Comparison of ENCODE assay signal across 20 mouse cellular contexts in genomic region chr2:92780021-92780420, GRCm38 (mm10).
"Had no signal": no experiment of that assay in that cellular context is flagged by ENCODE, and none has a peak within 500 bp of the region (broad histone marks: within the 10 kb centered on the region; RNA-seq: fewer than 3 reads in every experiment).

No protein-coding gene starts in this region.

- H3K36me3 ChIP-seq: limb, embryonic 12.5 days; limb, embryonic 15.5 days; lung, embryonic 15.5 days; midbrain, embryonic 13.5 days; neural tube, embryonic 13.5 days; stomach, embryonic 15.5 days had no signal

- H3K4me1 ChIP-seq: limb, embryonic 15.5 days; lung, embryonic 15.5 days; neural tube, embryonic 13.5 days; stomach, embryonic 15.5 days had no signal

- H3K9ac ChIP-seq: limb, embryonic 12.5 days; limb, embryonic 15.5 days; liver, embryonic 14.5 days; liver, postnatal 0 days; lung, embryonic 15.5 days; midbrain, embryonic 13.5 days; neural tube, embryonic 13.5 days; stomach, embryonic 15.5 days had no signal

- H3K4me3 ChIP-seq: limb, embryonic 12.5 days; limb, embryonic 15.5 days; lung, embryonic 15.5 days; midbrain, embryonic 13.5 days; myocyte; neural tube, embryonic 13.5 days; stomach, embryonic 15.5 days had no signal

- H3K4me2 ChIP-seq: limb, embryonic 12.5 days; limb, embryonic 15.5 days; liver, embryonic 11.5 days; lung, embryonic 15.5 days; midbrain, embryonic 13.5 days; neural tube, embryonic 13.5 days; stomach, embryonic 15.5 days had no signal

- ATAC-seq: liver, postnatal 0 days; midbrain, embryonic 13.5 days had no signal

- DNase-seq: kidney, adult 2 months; kidney, postnatal 25 days; left cerebral cortex, postnatal 4 days; liver, postnatal 0 days; lung, postnatal 10 days; lung, postnatal 4 days; retina, postnatal 1 day; right cerebral cortex, postnatal 25 days; spleen, adult 18-20 months; thymus, postnatal 25 days had no signal

- H3K27me3 ChIP-seq: limb, embryonic 15.5 days; lung, embryonic 15.5 days; midbrain, embryonic 13.5 days; neural tube, embryonic 13.5 days; stomach, embryonic 15.5 days had no signal

- H3K9me3 ChIP-seq: limb, embryonic 12.5 days; limb, embryonic 15.5 days; lung, embryonic 15.5 days; midbrain, embryonic 13.5 days; neural tube, embryonic 13.5 days; stomach, embryonic 15.5 days had no signal

- H3K27ac ChIP-seq: kidney, postnatal 0 days; limb, embryonic 12.5 days; limb, embryonic 15.5 days; liver, embryonic 14.5 days; lung, embryonic 15.5 days; midbrain, embryonic 13.5 days; neural tube, embryonic 13.5 days; stomach, embryonic 15.5 days had no signal
